Mouse (Mus musculus) adrenal gland, postnatal 4 days (tissue): ENCODE measurements around the gene Ebf1. TPM values are rescaled to one million over a fixed set of nuclear protein-coding genes. Genes with fewer than 3 reads are reported as not detected.

ENCODE experiments used
- DNase-seq, 2 experiments: peaks; one replicate each; pipeline ENCODE4 v3.0.0; 2021 to 2022; ENCODE audit warnings: low spot score in 2 of 2, mixed read lengths in 2 of 2
- total RNA-seq, 2 experiments: library from RNA; stranded (reverse); gene quantifications; 2 replicates each; pipeline ENCODE4 v1.2.3; 2021

Ebf1 gene
- total RNA-seq, 2 experiments from 2014 or later: 32.5 to 36.8 TPM

DNA sequence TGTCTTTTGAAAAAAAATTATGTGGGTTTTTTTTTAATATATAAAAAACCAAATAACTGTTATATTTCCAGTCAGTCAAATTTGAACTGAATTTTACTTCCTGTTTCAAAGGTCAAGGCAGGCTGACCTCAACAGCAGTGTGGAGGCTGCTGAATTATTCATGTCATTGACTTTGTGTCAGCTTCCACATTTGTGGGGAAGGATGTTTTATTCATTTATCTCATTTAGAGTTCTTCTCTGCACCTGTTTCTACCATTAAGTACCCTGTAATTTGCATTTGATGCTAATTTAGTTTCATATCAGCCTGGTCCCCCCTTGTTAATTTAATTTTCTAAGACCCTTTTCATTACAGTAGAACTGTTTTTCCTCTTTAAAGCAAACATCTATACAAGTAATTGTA is 39.8 kb downstream of the Ebf1 start:
- DNase-seq: no peak

DNA sequence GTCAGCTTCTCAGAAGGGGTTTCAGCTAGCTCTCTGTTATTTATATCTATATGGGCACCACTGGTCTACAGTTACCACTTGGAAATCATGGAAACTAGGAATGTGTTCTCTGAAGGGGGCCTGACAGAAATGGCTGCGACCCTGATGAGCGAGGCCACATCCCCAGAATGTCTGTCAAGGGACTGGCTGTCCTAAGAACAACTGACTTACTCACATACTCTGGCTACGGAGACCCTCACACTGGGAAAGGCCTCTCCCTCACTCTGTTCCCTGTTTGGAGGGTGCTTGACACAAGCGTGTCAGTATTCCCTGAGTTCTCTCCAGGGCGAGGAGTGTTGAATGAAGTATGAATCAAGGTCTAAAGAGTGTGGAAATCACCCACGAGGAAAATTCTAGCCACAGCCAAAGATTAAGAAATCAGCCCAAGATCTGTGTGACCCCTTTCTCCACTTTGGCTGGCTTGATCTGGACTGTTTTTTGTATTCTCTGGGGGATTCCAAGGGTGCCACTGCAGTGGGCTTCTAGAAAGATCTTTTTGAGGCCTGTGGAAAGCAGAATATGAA is 40.8 kb downstream of the Ebf1 start:
- DNase-seq: no peak

DNA sequence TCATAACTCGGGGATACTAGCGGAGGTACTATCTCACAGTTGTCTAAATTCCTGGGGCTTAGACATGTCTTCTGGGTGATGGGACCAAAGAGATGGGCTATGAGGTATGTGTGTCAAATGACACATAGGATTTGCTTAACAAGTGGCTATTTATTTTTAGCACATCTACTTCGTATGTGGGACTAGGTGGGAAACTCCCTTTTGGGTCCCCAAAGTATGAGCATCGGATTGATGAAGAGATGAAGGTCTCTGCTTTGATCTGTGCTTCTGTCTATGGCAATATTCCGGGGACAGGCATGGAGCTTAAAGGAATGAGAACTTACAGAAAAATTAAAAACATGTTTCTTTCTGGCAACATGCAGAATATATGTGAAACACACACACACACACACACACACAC is 44.8 kb downstream of the Ebf1 start:
- no peak for DNase-seq

DNA sequence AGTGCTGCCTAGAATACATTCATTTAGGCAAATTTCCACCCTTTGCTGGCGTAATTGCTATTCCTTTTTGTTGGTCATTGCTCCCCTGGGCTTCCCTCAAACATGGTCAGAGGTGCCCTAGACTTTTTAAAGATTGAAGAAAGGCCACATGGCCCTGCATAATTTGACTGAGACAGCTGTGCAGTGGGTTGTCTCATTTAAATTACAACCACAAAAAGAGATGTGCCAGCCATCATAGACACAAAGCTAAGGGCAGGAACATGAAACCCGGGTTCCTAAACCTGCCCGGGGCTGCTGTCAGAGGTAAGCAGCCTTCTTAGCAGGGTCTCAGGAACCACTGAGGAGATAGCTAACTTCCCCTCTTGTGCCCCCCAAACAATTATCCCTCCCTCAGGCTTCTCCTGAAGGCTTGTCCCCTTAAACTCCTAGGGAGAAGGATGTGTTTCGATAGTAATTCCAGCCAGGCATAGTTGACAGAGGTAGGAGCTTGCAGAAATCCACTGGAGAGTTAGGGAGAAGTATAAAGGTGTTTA is 46.6 kb downstream of the Ebf1 start:
- no peak for DNase-seq

DNA sequence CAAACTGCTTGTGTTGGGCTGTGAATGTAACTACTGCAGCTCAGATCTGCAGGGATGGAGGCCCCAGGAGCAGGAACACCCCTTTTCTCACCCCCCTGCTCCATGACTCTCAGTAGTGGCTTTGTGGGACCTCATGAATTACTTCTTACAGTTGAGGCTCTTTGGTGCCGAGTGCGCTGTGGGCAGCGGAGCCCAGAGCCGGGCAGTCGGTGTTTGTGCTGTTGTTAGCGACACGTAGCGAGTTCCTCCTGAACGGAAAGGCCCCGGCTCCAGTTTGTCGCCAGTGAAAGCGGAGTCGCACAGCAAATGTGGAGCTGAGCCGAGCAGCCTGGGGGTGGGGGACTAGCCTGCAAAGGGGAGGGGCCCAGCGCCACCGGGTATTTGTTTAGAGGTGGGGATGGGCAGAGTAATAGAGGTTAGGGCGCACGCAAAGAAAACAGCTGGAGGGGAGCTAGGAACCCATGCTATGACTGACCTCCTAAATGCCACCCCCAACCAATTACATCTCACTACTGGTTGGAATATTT is 48.1 kb downstream of the Ebf1 start:
- DNase-seq: peak in 1 of 2 experiments; percentile 6

DNA sequence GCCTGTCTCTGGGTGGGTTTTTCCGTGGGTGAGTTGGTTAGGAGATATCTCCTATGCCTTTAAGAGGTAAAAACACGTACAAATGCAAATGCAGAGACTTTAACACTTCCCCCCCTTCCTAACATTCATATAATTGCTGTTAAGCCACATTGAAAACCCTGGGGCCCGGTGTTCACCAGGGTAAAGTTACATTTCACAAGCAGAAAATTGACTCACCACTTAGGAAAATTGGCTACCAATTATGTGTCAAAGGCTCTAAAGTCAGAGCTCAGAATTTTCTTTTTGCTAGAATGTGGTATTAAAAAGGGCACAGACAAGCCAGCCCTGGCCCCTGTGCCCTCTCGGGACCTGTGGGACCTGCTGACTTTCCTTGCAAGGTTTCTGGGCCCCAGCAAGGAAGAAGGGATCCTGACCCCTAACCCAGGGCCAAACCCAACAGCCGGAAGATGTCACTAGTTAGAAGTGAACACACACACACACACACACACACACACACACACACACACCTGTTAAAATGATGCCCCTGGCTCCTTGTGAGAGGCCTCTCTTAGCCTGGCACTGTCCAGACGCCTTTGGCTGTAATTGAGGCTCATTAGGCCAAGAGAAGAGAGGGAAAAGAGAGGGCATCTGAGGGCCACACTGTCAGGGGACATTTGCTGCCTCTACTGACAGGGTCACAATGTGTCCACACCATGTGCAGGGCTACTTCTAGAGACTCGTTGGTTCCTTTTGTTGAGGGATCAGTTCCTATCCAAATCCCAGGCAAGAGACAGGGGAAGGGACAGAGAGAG is 48.8 kb downstream of the Ebf1 start:
- no peak for DNase-seq

DNA sequence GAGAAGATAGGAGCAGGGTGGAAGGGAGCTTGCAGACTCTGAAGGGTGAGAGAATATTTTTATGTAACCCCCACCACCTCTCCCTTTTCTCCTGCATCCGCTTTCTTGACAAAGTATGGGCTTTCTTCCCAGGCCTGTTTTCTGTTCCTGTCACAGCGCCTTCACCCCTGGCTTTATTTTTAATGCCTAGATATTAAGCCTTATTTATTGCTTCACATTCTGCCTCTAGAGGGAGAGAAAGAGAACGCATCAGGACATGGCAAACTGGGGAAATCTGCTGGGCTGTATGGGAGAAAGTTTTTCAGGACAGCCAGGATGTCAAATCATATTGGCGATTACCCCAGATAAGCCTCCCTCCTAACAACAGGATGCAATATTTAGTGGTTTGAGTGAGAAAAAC is 49.6 kb downstream of the Ebf1 start:
- no peak for DNase-seq

DNA sequence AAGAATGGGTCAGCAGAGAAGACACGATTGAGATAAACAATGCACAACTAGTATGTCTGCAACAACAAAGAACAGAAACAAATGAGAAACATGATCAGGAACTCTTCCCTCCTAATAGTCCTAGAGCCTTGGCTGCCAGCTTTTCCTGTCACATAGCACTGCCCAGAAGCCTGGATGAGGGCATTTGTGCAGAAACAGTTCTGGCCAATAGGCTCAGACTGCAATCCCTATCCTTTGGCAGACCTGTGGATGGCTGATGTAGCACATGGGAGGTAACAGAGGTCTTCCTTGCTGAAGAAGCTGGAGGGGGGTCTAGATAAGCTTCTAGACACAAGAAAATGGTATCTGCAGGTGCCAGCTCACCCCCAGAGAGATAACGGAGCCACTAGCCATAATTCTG is 64.2 kb downstream of the Ebf1 start:
- DNase-seq: no peak

DNA sequence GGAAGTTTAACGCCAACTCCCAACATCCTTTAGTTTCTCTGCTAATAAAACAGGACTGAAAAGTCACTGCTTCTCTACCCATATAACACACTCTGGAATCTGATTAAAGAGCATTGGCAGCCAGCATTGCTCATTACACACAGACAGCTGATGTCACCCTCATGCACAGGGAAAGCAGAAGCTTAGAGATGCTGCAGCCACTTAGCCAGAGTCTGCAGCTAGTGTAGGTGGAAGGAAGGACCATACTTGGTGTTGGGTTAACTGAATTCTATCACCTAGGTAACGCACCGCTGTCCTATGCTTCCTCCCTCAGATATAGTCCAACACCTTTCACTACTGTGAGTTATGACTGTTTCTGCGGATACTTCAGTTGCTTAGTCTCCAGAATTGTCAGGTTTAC is 64.9 kb downstream of the Ebf1 start:
- no peak for DNase-seq

DNA sequence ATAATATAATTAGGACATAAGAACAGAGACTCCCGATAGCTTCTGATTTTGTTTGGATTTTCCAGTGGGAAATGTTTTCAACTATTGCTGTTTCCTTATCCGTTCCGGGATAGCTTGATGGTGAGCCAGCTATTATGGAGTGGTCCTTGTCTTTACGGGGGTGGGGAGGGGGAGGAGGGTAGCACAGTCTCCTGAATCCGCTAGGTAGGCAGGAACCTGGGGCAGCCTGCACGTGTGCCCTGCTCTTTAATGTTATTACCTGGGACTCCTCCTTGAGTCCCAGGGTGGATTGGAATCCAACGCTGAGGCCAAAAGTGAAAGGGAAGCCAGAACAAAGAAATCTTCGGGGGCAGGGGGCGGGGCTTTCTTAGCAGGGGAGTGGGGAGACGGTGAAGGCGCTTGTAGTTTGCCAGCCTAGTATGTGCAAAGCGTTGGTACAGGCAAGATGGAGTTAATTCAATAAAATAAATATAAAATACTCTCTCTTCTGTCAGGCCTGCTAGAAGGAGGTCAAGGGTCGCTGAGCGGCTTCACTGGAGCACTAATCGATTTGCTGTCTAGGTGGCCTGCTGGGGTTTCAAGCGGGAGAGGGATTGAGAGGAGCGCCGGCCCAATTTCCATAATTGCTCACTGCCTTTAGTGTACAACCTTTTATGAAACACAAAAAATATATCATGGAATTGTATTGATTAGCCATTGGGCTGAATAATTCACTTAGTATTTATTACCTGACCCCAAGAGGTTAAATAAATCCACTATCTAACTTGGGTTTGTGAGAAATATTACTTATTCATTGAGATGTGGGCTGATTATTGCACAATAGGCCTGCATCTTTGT is 65.8 kb downstream of the Ebf1 start:
- no peak for DNase-seq

DNA sequence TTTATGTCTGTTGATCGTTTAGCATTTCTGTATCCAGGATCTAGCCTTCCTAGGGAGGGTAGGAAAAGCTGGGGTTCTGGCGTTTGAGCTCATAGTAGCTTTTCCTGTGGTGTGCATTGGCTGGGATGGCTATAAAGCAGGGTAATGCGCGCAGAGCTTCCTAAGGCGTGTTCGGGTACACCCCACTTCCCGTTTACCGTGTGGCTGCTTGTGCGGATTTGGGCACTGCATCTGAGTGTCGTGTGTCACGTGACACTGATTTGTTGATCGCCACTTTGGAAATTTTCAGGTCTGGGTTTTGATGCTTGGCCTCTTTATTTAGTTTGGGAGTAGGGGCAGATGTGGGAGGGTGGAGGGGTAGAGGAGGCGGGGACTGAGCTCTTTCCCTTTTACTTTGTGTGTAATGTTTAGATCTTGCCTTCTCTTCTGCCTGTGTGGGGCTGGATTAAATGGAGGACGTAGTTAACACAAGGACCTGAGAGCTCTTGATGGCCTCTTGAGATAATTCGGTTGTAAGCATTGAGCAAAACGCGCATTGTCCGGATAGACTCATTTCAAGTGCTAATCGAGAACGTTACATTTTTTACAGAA is 67.5 kb downstream of the Ebf1 start:
- DNase-seq: no peak

DNA sequence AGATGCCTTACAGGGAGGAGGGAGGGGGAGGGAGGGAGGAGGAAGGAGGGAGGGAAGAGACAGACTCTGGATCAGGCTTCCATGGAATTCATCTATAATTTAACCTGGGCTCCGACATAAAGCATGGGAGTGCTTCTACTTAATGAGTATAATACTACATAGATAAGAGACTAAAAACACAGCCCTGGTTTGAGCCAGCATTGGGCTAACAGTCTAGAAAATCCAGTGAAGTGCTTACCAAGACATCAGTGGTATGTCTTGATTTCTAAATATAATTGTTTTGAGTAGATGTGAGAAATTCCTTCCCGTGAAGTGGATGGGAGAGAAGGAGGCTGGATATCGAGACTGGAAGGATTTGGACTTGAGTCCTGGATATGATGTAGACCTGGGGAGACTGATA is 68.0 kb downstream of the Ebf1 start:
- no peak for DNase-seq

DNA sequence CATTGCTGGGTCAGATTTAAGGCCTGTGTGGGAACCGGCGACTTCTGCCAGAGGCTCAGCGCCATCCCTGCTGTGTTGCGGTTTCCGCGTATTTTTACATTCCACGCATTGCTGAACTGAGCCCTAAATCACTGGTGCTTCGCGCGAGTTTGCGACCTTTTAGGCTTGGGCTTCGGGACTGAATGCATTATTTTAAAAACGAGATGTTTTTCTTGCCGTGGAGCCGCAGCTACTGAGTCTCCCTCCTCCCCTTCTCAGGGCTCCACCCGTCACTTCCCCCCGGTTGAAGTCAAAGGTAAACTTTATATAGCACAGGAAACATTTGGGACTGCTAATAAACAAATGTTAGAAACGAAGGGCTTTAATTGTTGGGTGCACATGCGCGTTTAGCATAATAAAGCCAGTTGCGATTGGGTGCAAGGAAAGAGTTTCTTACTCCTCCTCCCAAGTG is 68.8 kb downstream of the Ebf1 start:
- DNase-seq: no peak

DNA sequence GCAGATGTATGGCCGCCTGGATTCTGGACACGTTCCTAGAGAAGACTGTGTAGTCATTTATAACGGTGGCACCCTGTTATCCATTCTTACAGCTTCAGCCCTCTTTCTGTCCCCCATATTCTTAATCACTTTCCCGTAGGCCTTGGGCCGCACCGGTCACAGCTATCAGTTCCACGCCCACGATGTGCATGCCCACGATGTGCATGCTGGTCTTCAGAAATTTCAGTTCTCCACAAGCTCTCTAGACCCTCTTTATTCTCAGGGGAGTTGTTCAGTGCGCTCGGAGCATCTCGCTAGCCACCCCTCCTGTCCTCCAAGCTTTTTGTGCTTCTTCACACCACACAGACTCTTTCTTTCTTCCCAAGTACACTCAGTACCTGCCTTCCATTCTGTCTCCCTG is 69.3 kb downstream of the Ebf1 start:
- no peak for DNase-seq

DNA sequence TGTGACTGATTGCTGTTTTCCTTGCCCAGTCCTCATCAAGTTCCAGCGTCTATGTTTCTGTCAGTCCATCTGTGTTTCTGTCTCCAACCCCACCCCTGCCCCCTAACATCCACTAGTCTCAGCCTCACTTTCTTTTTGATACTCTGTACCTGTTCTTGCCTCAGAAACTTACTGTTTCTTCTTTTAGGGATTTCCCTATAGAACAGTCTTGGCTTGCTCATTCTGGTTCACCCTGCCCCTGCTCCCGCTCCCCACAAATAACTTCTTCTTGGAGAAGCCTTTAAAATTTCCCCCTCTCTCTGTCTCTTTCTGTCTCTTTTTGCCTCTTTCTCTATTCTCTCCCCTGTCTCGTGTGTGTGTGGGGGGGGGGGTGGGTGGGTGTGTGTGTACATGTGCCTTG is 71.4 kb downstream of the Ebf1 start:
- no peak for DNase-seq

DNA sequence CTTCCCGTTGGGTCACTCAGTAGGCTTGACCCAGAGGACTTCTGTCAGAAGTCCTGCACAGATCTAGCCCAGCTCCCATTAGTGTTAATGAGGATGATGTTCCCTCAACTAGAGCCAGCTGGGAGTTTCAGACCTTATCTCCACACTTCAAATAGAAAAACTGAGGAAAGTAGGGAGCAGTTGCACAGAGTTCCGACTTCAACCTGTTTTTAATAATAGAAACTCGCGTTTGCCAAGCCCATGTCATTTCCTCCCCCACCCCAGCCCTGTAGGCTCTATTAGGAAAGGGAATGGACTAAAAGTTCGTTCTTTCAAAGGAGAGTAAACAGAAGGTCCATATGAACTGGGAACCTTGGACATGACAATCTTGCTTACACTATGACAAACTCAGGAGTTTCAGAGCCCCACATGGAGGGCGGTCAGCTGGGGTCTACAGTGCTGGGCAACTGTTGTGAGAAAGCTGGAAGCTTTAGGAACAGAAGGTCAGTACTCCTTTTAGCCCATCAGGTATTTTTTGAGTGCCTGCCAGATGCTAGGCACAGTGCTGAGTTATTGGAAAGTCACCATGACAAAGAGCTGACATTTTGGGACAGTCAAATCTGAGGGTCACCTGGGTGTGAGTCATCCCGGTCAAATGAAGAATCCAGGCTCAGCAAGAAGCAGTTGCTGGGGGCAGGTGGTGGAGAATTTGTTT is 72.6 kb downstream of the Ebf1 start:
- no peak for DNase-seq

DNA sequence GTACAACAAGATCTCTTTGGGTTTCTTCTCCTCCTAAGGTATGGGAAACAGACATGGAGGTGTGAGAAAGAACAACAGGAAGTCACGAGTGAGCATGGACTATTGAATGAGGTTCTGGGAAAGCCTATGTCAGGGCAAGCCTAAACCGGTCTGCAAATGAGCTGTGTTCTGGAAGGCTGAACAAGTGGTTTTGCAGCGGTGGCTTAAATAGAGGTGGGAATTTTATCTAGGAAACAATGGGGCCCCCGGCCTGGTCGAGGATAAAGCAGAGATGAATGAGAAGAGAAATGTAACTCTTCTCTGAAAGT is 73.1 kb downstream of the Ebf1 start:
- DNase-seq: no peak

DNA sequence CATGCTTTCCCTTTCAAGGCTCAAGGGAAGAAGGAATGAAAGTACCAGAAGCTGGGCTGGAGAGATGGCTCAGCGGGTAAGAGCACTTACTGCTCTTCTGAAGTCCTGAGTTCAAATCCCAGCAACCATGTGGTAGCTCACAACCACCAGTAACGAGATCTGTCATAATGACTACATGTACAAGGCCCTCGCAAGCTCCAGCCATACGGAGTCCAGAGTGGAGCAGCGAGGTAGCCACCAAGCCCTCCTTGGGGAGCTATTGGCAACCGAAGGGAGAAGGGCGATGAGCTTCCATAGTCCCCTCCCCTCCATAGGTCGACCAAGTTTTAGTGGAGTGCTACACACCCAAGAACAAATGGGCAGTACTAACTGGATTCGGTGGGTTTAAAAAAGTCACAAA is 78.3 kb downstream of the Ebf1 start:
- no peak for DNase-seq

DNA sequence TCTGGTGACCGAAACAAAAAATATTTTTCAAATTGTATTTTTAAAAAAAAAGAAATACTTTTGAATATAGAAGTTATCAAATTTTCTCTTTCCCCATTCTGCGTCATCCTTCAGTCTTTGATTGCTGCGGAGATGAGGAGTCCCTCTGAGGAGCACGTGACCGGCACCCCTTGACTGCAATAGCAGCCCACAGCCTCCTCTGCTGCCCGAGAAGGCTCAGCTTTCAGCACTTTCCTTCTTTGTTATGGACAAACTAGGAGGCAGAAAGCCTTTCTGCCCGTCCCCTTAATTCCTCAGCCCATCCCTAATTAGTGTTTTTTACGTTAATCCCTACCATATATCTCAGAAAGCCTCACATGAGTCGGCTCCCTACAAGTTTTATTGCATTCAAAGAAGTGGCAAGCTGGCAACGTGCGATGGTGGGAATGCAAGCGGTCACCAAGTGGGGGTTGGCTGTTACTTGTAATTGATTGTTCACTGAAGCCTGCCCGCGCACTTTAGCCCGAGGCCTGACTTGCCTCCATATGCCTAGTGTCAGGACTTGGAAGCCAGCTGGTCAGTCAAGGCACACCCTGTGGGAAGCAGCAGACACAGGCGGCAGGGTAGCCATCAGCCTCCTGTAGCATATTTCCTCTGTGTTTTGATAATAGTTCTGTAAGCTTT is 79.6 kb downstream of the Ebf1 start:
- no peak for DNase-seq

DNA sequence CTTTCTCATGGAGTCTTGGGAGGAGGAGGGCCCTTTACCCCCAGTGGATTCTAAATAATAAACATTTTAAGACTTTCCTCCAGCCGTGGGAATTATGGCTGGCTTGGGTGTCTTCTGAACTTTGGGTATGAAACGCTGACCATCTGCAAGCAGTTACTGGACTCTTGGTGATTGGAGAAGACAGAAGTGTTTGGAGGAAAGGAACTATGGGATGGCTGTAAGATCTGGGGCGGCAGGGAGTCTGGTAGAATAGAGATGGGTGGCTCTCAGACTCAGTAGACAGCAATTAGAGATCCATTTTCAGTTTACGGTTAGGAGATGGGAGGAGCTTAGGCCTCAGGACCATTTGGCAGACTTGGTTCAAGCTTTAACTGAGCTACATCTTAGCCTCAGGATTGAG is 83.1 kb downstream of the Ebf1 start:
- DNase-seq: no peak
